Mouse (Mus musculus) CH12.LX (cell line): Measurements from ENCODE around the gene Rtn4rl1.

ENCODE experiments used
- CTCF ChIP-seq, 2 experiments: IDR thresholded peaks in 1 of 2; conservative IDR thresholded peaks in 1 of 2; 2 replicates each; pipeline ENCODE4 v1.5.1; 2011 to 2012; ENCODE audit warnings: low read depth in 2 of 2, low read length in 2 of 2, improper control_type of control experiment in 1 of 2, inconsistent platforms in 1 of 2, mild to moderate bottlenecking in 1 of 2, moderate library complexity in 1 of 2
- MEF2A ChIP-seq: IDR thresholded peaks from 2 replicates; pipeline ENCODE4 v1.6.1; 2014; ENCODE audit warnings: low read depth, mild to moderate bottlenecking, inconsistent platforms, low read length, improper control_type of control experiment, borderline replicate concordance

DNA sequence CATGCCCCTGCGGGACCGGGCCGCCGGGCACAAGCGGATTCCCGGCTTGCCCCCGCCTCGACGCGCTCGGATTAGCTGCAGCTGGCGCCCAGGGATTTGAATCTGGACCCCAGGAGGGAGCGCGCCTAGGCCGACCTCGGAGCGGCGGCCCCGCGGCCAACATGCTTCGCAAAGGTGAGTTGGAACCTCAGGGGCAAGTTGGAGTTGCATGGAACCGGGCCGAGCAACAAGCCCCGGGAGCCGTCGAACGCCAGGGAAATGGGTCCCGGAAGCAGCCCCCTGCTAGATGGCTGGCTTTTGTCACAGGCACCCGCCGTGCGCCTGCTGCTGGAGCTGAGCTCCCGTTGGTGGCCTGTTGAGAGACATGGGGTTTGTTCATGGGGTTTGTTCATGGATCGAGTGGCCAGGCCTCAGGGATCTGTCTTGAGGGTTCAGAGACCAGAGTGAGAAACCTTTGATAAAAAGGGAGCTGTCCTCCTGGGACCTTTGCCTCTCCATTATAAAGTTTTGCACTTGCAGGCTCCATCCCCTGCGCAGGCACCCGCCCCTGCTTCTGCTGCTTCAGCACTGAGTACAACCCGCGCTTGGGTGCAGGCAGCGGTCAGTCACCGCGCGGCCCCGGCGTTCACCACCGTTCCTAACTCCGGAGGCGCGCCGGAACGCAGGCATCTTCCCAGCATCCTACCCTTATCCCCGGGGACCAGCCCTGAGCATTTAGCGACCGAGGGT lies 702 bp downstream of the Rtn4rl1 start:
- TF ChIP-seq MEF2A, result no peak
- TF ChIP-seq CTCF (conservative IDR thresholded peaks at IDR 0.05 in 1 of 2, IDR thresholded peaks at IDR 0.05 in 1 of 2; ENCODE audit: low read depth in 2 of 2, low read length in 2 of 2), result no peak
